15 mouse cellular contexts compared by ENCODE assay signal in genomic region chr17:50684960-50685645, GRCm38 (mm10).
A peak's percentile ranks its signal among the peaks of the same experiment; 100 is the strongest.
DNase-seq lines count a peak whose midpoint lies in the region; ATAC-seq lines count a peak whose summit lies in the region.
"Had no signal": no experiment of that assay in that cellular context is flagged by ENCODE, and none has a peak within 500 bp of the region (broad histone marks: within the 10 kb centered on the region; RNA-seq: fewer than 3 reads in every experiment).

No protein-coding gene starts in this region.

- H3K27me3 ChIP-seq in heart, embryonic 11.5 days (ENCODE audit: control insufficient read depth, insufficient read depth, low read length), result no peaks in the 10 kb centered on the region
- H3K27me3 ChIP-seq in midbrain, embryonic 10.5 days (ENCODE audit: low read depth, poor library complexity, severe bottlenecking), result no peaks in the 10 kb centered on the region
- H3K27me3 ChIP-seq in midbrain, embryonic 13.5 days, result no peaks in the 10 kb centered on the region
- no peaks in the 10 kb centered on the region for H3K27me3 ChIP-seq in stomach, embryonic 16.5 days (ENCODE audit: control insufficient read depth, insufficient read depth, low read length)
- H3K27me3 ChIP-seq: embryonic facial prominence, embryonic 15.5 days; limb, embryonic 13.5 days; midbrain, embryonic 15.5 days had no signal

- no peak overlapping the region for H3K4me3 ChIP-seq in heart, embryonic 11.5 days (ENCODE audit: low read depth, low read length)
- no peak overlapping the region for H3K4me3 ChIP-seq in midbrain, embryonic 10.5 days
- no peak overlapping the region for H3K4me3 ChIP-seq in midbrain, embryonic 13.5 days (replicated peaks)
- no peak overlapping the region for H3K4me3 ChIP-seq in stomach, embryonic 16.5 days (replicated peaks; ENCODE audit: low read length)
- H3K4me3 ChIP-seq: embryonic facial prominence, embryonic 15.5 days; limb, embryonic 13.5 days; midbrain, embryonic 15.5 days had no signal

- H3K9ac ChIP-seq in heart, embryonic 11.5 days (ENCODE audit: low read depth, low read length), result no peak overlapping the region
- no peak overlapping the region for H3K9ac ChIP-seq in midbrain, embryonic 13.5 days (replicated peaks)
- H3K9ac ChIP-seq in stomach, embryonic 16.5 days (ENCODE audit: low read length), result no peak overlapping the region
- H3K9ac ChIP-seq: embryonic facial prominence, embryonic 15.5 days; limb, embryonic 13.5 days; midbrain, embryonic 15.5 days had no signal

- peaks cover 13% of the 10 kb centered on the region for H3K4me1 ChIP-seq in heart, embryonic 11.5 days (ENCODE audit: control insufficient read depth, insufficient read depth, low read length)
- H3K4me1 ChIP-seq in midbrain, embryonic 10.5 days, result peaks cover 7% of the 10 kb centered on the region
- H3K4me1 ChIP-seq in midbrain, embryonic 13.5 days (replicated peaks), result no peaks in the 10 kb centered on the region; the same call in 1 of the 2 replicates
- peaks cover 5% of the 10 kb centered on the region; the same call in 1 of the 2 replicates for H3K4me1 ChIP-seq in stomach, embryonic 16.5 days (ENCODE audit: control insufficient read depth, insufficient read depth, low read length)
- H3K4me1 ChIP-seq: embryonic facial prominence, embryonic 15.5 days; midbrain, embryonic 15.5 days had no signal

- H3K9me3 ChIP-seq in heart, embryonic 11.5 days (replicated peaks; ENCODE audit: control insufficient read depth, low read length), result no peaks in the 10 kb centered on the region
- H3K9me3 ChIP-seq in midbrain, embryonic 10.5 days (replicated peaks), result no peaks in the 10 kb centered on the region
- H3K9me3 ChIP-seq in midbrain, embryonic 13.5 days, result no peaks in the 10 kb centered on the region
- H3K9me3 ChIP-seq in stomach, embryonic 16.5 days (replicated peaks; ENCODE audit: control insufficient read depth, low read length), result no peaks in the 10 kb centered on the region
- H3K9me3 ChIP-seq: embryonic facial prominence, embryonic 15.5 days; limb, embryonic 13.5 days; midbrain, embryonic 15.5 days had no signal

- no peak overlapping the region for H3K4me2 ChIP-seq in heart, embryonic 11.5 days
- H3K4me2 ChIP-seq in midbrain, embryonic 13.5 days (replicated peaks), result no peak overlapping the region
- H3K4me2 ChIP-seq in stomach, embryonic 16.5 days (ENCODE audit: low read depth, low read length), result no peak overlapping the region
- H3K4me2 ChIP-seq: embryonic facial prominence, embryonic 15.5 days; limb, embryonic 13.5 days; midbrain, embryonic 15.5 days had no signal

- peak; percentile 17 for DNase-seq in heart, postnatal 4 days
- DNase-seq in midbrain, embryonic 10.5 days (ENCODE audit: low spot score), result no peak
- peak; percentile 5 for DNase-seq in kidney, postnatal 14 days
- DNase-seq in right cerebral cortex, postnatal 14 days, result no peak
- DNase-seq in testis, postnatal 10 days (ENCODE audit: low spot score), result no peak
- DNase-seq: cerebellum, postnatal 14 days; gastrocnemius, postnatal 36 days; lung, postnatal 14 days had no signal

- no peak for ATAC-seq in heart, embryonic 11.5 days (replicated peaks; ENCODE audit: insufficient number of reproducible peaks, low FRiP score, low TSS enrichment)
- no peak for ATAC-seq in midbrain, embryonic 13.5 days
- peak; percentile 80 for ATAC-seq in stomach, embryonic 16.5 days (ENCODE audit: insufficient read depth, low FRiP score)
- ATAC-seq: forebrain, embryonic 14.5 days; midbrain, embryonic 15.5 days had no signal

- no peaks in the 10 kb centered on the region for H3K36me3 ChIP-seq in heart, embryonic 11.5 days (ENCODE audit: control insufficient read depth, insufficient read depth, low read length)
- H3K36me3 ChIP-seq in midbrain, embryonic 10.5 days, result peaks cover 15% of the 10 kb centered on the region
- H3K36me3 ChIP-seq in midbrain, embryonic 13.5 days, result peaks cover 15% of the 10 kb centered on the region
- H3K36me3 ChIP-seq in stomach, embryonic 16.5 days (ENCODE audit: control insufficient read depth, insufficient read depth, low read length), result no peaks in the 10 kb centered on the region
- H3K36me3 ChIP-seq: limb, embryonic 13.5 days; midbrain, embryonic 15.5 days had no signal

- WGBS in heart, embryonic 11.5 days (ENCODE audit: insufficient replicate concordance), result 56% methylated on average over 7 of the region's 7 CpGs
- WGBS in midbrain, embryonic 10.5 days, result 65% methylated on average over 7 of the region's 7 CpGs
- WGBS in midbrain, embryonic 13.5 days, result 66% methylated on average over 7 of the region's 7 CpGs
- 54% methylated on average over 7 of the region's 7 CpGs for WGBS in stomach, embryonic 16.5 days

- no peak overlapping the region for H3K27ac ChIP-seq in heart, embryonic 11.5 days (ENCODE audit: low read depth, low read length)
- H3K27ac ChIP-seq in midbrain, embryonic 10.5 days (replicated peaks), result peak overlapping the region; percentile 13; the same call in 1 of the 2 replicates
- H3K27ac ChIP-seq in midbrain, embryonic 13.5 days, result no peak overlapping the region
- H3K27ac ChIP-seq in stomach, embryonic 16.5 days (ENCODE audit: low read length), result no peak overlapping the region
- H3K27ac ChIP-seq: embryonic facial prominence, embryonic 15.5 days; limb, embryonic 13.5 days; midbrain, embryonic 15.5 days had no signal

Comparison
In these comparisons a context has a peak if more than half of its experiments do, and no peak if none do; other contexts are left out.
1. DNase-seq: peak in heart, postnatal 4 days (single experiment) and kidney, postnatal 14 days (single experiment); none in midbrain, embryonic 10.5 days (single experiment), right cerebral cortex, postnatal 14 days (single experiment) and testis, postnatal 10 days (single experiment).